Mouse (Mus musculus) liver, postnatal 0 days (tissue): ENCODE data around the gene Hba-a2. TPM values are rescaled to one million over a fixed set of nuclear protein-coding genes. Genes with fewer than 3 reads are reported as not detected.
"Not testable (repeated sequence)": the region's sequence is repeated elsewhere in the genome, so short reads cannot be mapped to it uniquely, and the experiment has no call there.

Experiments
- ATAC-seq: fragments of 200-750 bp; cut with Nextera tagmentation; 2 replicates; pipeline ENCODE4 v1.8.0; 2017; ENCODE audit warnings: mild to moderate bottlenecking, moderate library complexity
- DNase-seq: peaks from one replicate; pipeline ENCODE4 v3.0.0-alpha.2; 2016
- H3K27ac ChIP-seq: fragments of 300-500 bp; sonication (generic); 2 replicates; pipeline ENCODE4 v1.5.1; 2014; ENCODE audit warnings: antibody characterized with exemption, moderate library complexity, mild to moderate bottlenecking, low read depth
- H3K27me3 ChIP-seq: fragments of 300-500 bp; sonication (generic); 2 replicates; pipeline ENCODE4 v1.6.1; 2014; ENCODE audit warnings: low read length, control low read depth, mixed read lengths; ENCODE audit not compliant: insufficient read depth
- H3K36me3 ChIP-seq: fragments of 300-500 bp; sonication (generic); replicated peaks from 2 replicates; pipeline ENCODE4 v1.6.1; 2014; ENCODE audit warnings: mild to moderate bottlenecking, control low read depth, low read length, moderate library complexity, mixed read lengths; ENCODE audit not compliant: insufficient read depth
- H3K4me1 ChIP-seq: fragments of 300-500 bp; sonication (generic); 2 replicates; pipeline ENCODE4 v1.6.1; 2014; ENCODE audit warnings: antibody characterized with exemption, mild to moderate bottlenecking, control low read depth; ENCODE audit not compliant: insufficient read depth
- H3K4me2 ChIP-seq: fragments of 300-500 bp; sonication (generic); 2 replicates; pipeline ENCODE4 v1.6.1; 2014; ENCODE audit warnings: low read depth, mild to moderate bottlenecking, low read length, moderate library complexity, mixed read lengths
- H3K4me3 ChIP-seq: fragments of 300-500 bp; sonication (generic); 2 replicates; pipeline ENCODE4 v1.5.1; 2014; ENCODE audit warnings: low read depth, low read length
- H3K9ac ChIP-seq: fragments of 300-500 bp; sonication (generic); replicated peaks from 2 replicates; pipeline ENCODE4 v1.6.1; 2014; ENCODE audit warnings: mild to moderate bottlenecking, moderate library complexity
- H3K9me3 ChIP-seq: fragments of 300-500 bp; sonication (generic); 2 replicates; pipeline ENCODE4 v1.6.1; 2016; ENCODE audit warnings: mild to moderate bottlenecking, control low read depth, low read length, mixed read lengths
- CTCF ChIP-seq: sonication (generic); IDR thresholded peaks from 2 replicates; pipeline ENCODE4 v1.5.1; 2016; ENCODE audit warnings: antibody characterized with exemption, low read depth
- EP300 ChIP-seq: IDR thresholded peaks from 2 replicates; pipeline ENCODE4 v1.6.1; 2016; ENCODE audit warnings: antibody characterized with exemption, low read depth, mild to moderate bottlenecking
- WGBS: fragments of 180-500 bp; shearing (Covaris S2); extraction: QIAGEN DNeasy Blood & Tissue Kit; methylation state at CpG from one replicate; pipeline ENCODE4 v1.1.7; 2014; ENCODE audit not compliant: insufficient replicate concordance; 5-methylcytosine and 5-hydroxymethylcytosine counted together
- polyA plus RNA-seq: library from polyadenylated mRNA; unstranded; fragments of >200 nt; fragmentation: Nextera tagmentation; extraction: Ambion mirVana; gene quantifications from 2 replicates; pipeline ENCODE4 v1.2.1, GENCODE M21; 2015

Hba-a2 gene
- polyA plus RNA-seq: 64,656 and 66,091 TPM in 2 replicates

GRCm38 (mm10) chr11:32296203-32296602 is at the start of gene Hba-a2:
Gene Hba-a2 (plus strand): TSS chr11:32296489.
- Histone ChIP-seq H3K4me1 (peaks cover 10% of the 10 kb centered on the region), H3K27ac (peak within 1 kb of the TSS; percentile 90), H3K4me3 (peak within 1 kb of the TSS; percentile 43), H3K9ac (peak within 1 kb of the TSS; percentile 60), H3K4me2 (peak within 1 kb of the TSS; percentile 55)
- not testable (repeated sequence) for DNase-seq, H3K27me3 ChIP-seq, H3K36me3 ChIP-seq, H3K9me3 ChIP-seq
- ATAC-seq: peak; percentile 88
- no CpG with 5 or more reads among the region's 4 CpGs for WGBS

- ATAC-seq: no peak
- peaks cover 50% of the 10 kb centered on the region for H3K4me1 ChIP-seq
- peak overlapping the region; percentile 90 for H3K27ac ChIP-seq
- no peaks in the 10 kb centered on the region for H3K9me3 ChIP-seq
- peak; percentile 72 for TF ChIP-seq CTCF
- TF ChIP-seq EP300: peak; percentile 70; the same call in 1 of the 2 replicates
- peaks cover 77% of the 10 kb centered on the region for H3K36me3 ChIP-seq
- no peak for DNase-seq
- H3K27me3 ChIP-seq: no peaks in the 10 kb centered on the region
- H3K4me3 ChIP-seq: no peak overlapping the region
- peak overlapping the region; percentile 6 for H3K9ac ChIP-seq
- H3K4me2 ChIP-seq: no peak overlapping the region
These were observed 49.2 kb upstream of the Hba-a2 start for GRCm38 (mm10) chr11:32247068-32247467.

- WGBS: 72% methylated on average over 3 of the region's 3 CpGs
- no peak overlapping the region for H3K4me3 ChIP-seq
- H3K36me3 ChIP-seq: peaks cover 78% of the 10 kb centered on the region
- TF ChIP-seq CTCF: no peak
- no peak for TF ChIP-seq EP300
- no peaks in the 10 kb centered on the region for H3K27me3 ChIP-seq
- no peak for DNase-seq
- no peak for ATAC-seq
- H3K27ac ChIP-seq: peak overlapping the region; percentile 90
- no peak overlapping the region for H3K9ac ChIP-seq
- no peak overlapping the region for H3K4me2 ChIP-seq
- peaks cover 37% of the 10 kb centered on the region for H3K4me1 ChIP-seq
- H3K9me3 ChIP-seq: no peaks in the 10 kb centered on the region
These were observed 47.9 kb upstream of the Hba-a2 start for GRCm38 (mm10) chr11:32248350-32248749.

GRCm38 (mm10) chr11:32250880-32251763 is 45.2 kb upstream of the Hba-a2 start:
- peak overlapping the region; percentile 55 for H3K9ac ChIP-seq
- no peak overlapping the region for H3K4me2 ChIP-seq
- H3K27me3 ChIP-seq: no peaks in the 10 kb centered on the region
- H3K4me3 ChIP-seq: no peak overlapping the region
- peak overlapping the region; percentile 90 for H3K27ac ChIP-seq
- ATAC-seq (peak; percentile 98), DNase-seq (peak; percentile 71)
- 0 out of 2 replicates have a peak, but pooled peaks have one; percentile 10 for TF ChIP-seq CTCF
- TF ChIP-seq EP300: peak; percentile 100
- peaks cover 25% of the 10 kb centered on the region for H3K4me1 ChIP-seq
- WGBS: 72% methylated on average over 8 of the region's 8 CpGs
- no peaks in the 10 kb centered on the region for H3K9me3 ChIP-seq
- H3K36me3 ChIP-seq: peaks cover 72% of the 10 kb centered on the region

GRCm38 (mm10) chr11:32253121-32253520 is 43.2 kb upstream of the Hba-a2 start:
- Histone ChIP-seq H3K27ac (peak overlapping the region; percentile 92), H3K9ac (no peak overlapping the region), H3K4me3 (no peak overlapping the region), H3K27me3 (no peaks in the 10 kb centered on the region), H3K4me1 (peaks cover 24% of the 10 kb centered on the region), H3K9me3 (no peaks in the 10 kb centered on the region), H3K4me2 (no peak overlapping the region), H3K36me3 (peaks cover 54% of the 10 kb centered on the region)
- WGBS: 92% methylated on average over 1 of the region's 1 CpGs
- no peak for DNase-seq
- TF ChIP-seq EP300: no peak
- no peak for TF ChIP-seq CTCF
- ATAC-seq: no peak

GRCm38 (mm10) chr11:32256146-32256545 is 40.1 kb upstream of the Hba-a2 start:
- Histone ChIP-seq H3K27ac (peak overlapping the region; percentile 92), H3K9me3 (no peaks in the 10 kb centered on the region), H3K4me1 (peaks cover 15% of the 10 kb centered on the region), H3K9ac (peak overlapping the region; percentile 66), H3K4me3 (no peak overlapping the region), H3K36me3 (peaks cover 40% of the 10 kb centered on the region), H3K27me3 (no peaks in the 10 kb centered on the region), H3K4me2 (peak overlapping the region; percentile 19)
- peak; percentile 53 for DNase-seq
- TF ChIP-seq EP300: peak; percentile 98
- no peak for TF ChIP-seq CTCF
- 69% methylated on average over 1 of the region's 1 CpGs for WGBS
- peak; percentile 99 for ATAC-seq
